Mouse (Mus musculus) CD4-positive helper T cell, adult 2 months (primary cell): Measurements from ENCODE around the gene Gng2.
"Not testable (repeated sequence)": the region's sequence is repeated elsewhere in the genome, so short reads cannot be mapped to it uniquely, and the experiment has no call there.

Experiments used
- DNase-seq: peaks from one replicate; pipeline ENCODE4 v3.0.0-alpha.2; 2012; ENCODE audit warnings: low read depth, missing footprints, low spot score

The Gng2 gene

DNA sequence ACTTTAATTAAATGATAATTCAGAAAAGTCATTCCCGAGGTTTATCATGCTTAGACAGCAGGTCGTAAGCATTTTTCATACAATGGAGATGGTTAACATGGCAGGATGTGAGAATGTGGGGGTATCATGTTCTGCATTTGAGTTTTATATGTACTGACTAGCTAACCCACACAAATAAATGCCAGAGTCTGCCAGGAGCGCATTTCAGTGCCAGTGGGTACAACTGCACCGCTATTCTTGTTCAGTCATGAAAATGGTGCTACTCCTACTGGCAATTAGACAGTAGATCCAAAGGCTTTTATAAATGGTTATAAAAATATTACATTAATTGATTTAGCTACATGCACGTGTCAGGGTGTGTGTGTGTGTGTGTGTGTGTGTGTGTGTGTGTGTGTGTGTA lies 38.9 kb downstream of the Gng2 start:
- no peak for DNase-seq

DNA sequence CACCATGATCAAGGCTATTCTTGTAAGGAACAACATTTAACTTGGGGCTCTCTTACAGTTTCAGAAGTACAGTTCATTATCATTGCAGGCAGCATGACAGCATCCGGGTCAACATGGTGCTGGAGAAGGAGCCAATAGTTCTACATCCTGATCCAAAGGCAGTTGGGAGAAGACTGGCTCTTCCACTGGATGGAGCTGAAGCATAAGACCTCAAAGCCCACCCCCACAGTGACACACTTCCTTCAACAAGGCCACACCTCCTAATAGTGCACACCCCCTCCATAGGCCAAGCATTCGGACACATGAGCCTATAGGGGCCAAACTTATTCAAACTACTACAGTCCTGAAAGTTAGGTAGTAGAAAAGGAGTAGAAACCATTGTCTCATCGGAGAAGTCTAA lies 42.3 kb downstream of the Gng2 start:
- no peak for DNase-seq

DNA sequence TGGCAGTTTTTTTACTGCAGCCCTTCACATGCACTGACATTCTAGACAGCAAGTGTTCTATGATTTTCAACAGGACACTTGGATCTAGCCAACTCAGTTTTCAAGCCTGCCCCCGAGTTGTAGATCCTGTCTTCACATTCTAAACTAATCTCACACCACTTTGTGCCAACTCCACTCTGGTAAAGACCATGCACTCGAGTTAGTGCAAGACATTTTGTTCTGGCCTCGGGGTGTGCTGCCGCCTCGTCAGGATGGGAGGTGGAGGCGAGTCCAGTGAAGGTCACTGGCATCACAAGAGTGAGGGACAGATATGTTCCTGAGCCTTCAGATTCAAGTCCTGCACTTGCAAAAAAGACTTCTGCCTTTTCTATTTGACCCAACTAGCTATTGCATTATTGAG lies 44.1 kb downstream of the Gng2 start:
- no peak for DNase-seq

DNA sequence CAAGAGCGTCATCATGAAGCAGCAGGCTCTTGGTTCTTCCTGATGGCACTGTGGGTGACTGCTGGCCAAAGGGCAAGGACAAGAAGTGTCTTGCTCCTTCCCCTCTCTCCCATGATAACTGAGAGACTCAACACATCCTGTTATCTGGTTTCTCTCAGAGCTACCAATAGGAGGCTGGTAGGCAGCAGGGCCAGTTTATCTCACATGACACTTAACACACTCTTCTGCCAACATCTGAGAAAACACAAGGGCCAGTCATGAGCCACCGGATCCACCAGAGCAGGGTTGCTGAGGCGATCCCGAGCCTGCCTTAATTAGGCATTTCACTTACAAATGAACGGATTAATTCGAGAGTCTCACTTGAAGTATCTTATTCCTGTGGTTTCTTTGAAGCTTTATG lies 49.5 kb downstream of the Gng2 start:
- DNase-seq: no peak

DNA sequence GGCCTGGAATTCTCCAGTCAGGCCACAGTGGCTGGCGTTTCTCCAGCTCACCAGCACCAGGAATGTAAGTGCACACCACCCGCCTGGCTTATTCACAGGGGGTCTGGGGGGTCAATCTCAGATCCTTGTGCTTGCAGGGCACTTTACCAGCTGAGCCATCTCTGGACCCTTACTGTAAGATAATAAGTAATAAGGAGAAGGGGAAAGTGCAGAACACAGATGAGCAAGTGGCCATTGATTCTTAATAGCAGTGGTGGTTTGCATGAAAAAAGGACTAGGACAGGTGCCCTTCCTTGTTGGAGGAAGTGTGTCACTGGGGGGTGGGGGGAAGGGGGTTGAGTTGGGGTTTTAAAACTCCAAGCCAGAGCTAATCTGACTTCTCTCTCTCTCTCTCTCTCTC lies 50.3 kb downstream of the Gng2 start:
- DNase-seq: no peak

DNA sequence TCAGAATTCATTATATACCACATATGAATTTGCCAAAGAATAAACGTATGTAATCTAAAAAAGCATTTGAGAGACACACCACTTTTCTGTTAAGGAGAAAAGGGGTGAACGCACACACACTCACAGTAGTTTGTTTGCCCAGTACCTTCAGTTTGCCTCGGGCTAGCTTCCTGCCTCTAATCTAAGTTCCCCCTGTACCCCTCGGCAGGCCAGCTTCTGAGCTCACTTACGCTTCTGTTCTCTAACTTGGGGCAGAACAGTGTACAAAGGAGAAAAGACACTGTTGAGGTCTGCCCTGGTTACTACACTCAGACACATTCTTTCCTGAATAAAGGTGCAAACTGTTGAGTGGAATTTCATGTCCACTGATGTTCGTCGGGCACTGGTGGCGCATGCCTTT lies 51.1 kb downstream of the Gng2 start:
- no peak for DNase-seq

DNA sequence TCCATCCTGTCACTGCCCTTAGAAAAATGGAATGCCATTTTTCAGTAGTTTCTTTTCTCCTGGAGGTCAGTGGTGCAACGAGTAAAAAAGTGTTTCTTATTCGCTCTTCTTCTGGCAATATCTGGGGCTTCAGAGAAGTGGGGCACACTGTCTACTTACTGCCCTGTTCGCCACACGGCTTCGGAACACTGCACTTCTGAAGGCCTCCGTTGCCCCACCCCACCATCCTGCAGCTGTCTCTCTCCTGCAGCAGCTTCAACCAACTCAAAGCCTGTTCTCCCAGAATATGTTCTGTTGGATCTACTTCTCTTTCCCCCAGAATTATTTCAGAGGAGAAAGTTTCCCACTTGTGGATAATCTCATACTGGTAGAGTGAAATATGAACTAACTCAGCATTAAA lies 52.3 kb downstream of the Gng2 start:
- no peak for DNase-seq

DNA sequence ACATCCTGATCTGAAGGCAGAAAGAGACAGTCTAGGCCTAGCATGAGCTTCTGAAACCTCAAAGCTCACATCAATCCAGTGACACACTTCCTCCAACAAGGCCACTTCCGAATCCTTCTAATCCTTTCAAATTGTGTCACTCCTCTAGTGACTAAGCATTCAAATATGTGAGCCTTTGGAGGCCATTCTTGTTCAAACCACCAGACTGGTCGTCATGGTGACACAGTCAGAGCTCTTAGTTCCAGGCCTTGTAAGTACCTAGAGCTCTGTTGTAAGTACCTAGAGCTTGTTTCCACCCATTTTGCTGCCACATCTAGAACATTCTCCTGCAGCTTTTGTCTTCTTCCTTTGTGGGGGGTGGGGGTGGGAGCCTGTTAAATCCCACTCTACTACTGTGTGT lies 53.3 kb downstream of the Gng2 start:
- no peak for DNase-seq

DNA sequence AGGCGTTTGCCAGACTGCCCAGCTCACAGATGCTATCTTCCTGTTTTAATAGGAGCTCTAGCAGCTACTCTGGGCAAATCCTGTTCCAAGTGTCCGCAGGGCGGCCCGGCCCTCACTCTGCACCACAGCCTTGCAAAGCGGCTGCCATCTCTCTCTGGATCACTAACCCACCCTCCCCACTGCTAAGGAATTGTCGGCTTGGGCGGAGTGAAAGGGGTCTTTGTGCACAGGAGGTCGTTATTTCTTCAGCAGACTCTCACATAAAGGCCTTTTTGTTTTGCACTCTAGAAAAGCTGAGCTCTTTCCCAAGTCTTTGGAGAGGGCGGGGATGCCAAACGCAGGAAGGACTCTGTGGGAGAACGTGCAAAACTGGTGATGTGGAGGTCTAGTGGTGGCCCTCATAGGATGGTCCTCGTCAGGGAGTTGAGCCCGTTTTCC lies 57.2 kb downstream of the Gng2 start:
- no peak for DNase-seq

DNA sequence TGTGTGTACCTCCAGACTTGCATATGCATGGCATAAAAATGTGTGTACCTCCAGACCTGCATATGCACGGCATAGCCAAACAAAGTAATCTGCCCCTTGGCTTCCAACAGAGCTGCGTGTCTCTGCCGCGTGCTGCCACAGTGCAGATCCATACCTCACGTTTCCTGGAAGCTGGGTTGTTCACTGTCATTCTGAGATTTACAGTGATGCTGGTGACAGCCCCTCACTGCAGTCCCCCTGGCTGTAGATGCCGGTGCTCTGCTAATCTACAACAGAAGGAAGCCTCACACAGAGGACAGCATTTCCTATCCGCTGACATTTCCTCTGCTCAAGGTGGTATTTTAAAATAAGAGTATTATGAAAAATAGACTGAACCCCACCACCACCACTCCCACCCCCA lies 57.6 kb downstream of the Gng2 start:
- no peak for DNase-seq

DNA sequence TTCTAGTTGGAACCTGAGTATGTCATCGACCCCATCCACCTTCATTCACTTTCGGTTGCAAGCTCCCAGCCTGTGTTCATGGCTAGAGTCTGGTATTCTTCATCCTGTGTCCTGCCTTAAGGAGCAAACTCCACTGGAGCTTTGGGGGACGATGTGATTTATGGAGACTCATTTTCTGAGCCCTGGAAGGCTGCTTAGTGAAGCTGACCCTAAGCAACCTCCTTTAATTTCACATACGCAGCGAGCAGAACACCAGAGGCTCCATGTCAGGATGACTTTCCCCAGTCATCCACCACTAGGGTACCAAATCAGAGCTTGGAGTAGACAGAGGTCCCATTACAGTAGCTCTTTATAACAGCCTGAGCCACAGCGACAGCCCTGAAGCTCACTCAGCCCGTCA lies 59.9 kb downstream of the Gng2 start:
- DNase-seq: no peak

DNA sequence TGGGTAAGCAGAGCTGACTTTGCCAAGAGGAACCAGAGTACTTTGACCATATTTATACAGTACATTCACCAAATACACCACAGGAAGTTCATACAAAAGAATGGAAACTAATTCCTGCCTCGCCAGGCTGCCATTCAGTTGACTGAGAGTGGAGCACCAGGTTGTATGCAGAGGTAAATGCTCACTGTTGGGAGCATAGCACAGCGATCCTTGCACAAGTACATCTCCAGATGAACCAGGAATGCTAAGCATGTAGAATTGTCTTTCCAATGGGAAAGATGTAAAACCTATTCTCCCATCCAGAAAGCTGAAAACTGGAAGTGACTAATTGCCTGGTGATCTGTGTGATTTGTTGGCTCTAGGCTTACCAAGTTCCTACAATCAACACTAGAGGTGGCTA lies 61.1 kb downstream of the Gng2 start:
- DNase-seq: no peak

DNA sequence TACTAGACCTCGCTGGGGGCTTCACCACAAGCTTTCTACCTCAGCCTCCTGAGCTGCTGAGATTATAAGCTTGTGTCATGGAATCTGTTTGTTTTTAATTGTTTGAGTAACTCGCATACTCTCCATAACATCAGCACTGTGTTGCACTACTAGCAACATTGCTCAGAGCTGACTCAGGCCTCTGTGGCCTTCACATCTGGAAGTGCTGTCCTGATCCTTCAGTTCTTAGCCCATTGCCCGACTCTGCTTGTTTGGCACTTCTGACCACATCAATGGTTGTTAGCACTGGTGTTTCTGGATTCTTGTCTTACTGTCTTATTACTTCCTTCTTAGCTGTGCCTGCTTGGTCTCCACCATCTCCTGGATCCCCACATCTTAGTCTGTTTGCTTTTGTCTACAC lies 64.5 kb downstream of the Gng2 start:
- no peak for DNase-seq

DNA sequence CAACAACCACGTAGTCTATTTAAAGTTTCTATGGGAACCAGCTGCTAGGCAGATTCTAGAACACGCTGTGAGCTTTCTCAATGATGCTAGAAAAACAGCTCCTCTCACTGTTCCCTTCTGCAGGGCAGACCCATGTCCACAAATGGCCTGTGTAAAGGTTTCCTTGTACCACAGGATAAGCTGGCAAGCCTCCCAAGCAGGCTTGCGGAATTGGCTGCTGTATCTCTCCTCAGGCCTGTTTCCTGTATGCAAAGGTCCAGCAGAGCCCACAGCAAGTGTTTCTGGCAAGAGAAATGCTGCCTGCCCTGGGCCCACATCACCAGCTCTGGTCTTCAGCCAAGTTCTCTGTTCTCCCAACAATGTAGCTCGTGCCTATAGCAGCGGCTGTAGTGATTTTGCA lies 71.8 kb downstream of the Gng2 start:
- no peak for DNase-seq

DNA sequence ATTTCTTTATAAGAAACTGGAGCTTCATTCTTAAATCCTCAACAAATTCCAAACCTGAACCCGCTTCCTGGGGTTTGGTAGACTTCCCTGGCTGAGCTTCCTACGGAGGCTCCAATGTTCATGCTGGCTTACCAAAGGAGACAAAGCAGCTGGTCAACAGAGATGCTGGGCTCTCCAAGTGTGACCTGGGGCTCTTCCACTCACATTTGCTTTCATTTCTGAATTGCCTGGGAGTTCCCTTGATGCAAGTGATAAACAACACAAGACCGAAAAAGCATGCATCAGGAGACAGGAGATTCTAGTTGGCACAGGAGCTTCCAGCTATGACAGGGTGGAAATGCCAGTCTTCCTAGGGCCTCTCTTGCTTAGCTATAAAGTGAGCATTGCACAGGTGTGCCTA lies 72.6 kb downstream of the Gng2 start:
- DNase-seq: no peak

DNA sequence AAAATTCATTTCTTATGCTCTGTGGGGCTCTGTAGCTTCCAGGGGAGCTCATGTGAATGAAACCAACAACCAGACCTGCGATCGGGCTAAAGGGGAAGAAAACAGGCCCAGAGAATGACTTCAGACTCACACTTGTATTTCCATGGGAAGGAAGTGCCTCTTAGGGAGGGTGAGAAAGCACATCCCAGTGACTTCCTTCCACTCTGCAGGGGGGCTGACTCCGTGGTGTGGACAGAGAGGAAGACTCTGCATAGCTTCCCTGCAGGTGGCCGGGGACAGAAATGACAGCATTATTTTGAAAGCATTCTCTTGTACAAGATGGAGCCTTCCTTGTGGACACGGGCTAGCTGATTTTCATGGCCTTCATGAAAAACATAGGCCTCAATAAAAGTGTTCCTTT lies 73.4 kb downstream of the Gng2 start:
- no peak for DNase-seq

DNA sequence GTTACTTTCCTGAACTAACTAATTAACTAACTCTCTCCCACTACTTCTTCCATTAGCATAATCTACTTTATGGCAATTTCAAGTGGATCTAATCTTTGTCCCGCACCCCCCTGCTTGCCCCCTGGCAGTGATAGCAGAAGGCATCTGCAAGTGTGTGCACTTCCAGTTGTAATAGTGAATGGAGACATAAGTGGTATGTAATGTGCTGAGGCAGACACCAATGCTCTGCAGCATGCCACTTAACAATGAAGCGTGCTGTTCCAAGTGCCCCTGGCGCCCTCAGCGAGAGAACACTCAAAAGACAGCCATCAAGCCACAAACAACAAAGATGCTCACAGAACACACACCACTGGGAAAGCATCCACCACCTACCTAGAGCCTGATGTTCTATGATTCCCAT lies 76.9 kb downstream of the Gng2 start:
- DNase-seq: no peak

DNA sequence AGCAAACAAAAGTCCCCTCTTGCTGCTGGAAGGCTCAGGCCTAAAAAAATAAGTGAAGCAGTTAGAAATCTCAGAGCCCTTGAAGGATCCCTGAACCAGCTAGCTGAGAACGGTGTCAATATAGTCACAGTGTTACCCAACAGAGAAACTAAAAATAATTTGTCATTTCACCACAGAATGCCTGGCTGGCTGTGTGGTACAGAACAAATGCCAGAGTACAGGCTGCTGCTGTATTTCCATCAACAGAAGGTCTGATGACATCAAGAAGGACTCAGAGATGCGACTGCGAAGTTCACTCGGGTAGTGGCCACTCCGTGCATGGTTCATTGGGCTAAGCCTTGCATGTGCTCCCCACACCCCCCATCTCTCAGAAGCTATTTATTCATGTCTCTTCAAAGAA lies 89.9 kb downstream of the Gng2 start:
- no peak for DNase-seq

DNA sequence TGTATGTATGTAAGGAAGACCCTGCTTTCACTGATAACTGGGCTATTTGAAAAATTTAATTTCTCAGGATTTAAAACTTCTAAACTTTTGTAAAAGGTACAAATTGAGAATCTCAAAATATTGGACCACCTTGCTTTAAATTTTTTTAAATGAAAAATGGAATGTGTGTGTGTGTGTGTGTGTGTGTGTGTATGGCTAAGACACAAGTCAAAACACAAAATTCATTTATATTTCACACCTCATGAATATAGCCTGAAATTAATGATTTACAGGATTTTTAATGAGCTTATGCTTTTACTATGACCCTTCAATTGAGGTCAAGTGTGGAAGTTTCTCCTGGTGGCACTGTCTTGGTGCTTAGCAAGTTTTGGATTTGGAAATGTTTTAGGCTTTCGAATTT lies 93.0 kb downstream of the Gng2 start:
- not testable (repeated sequence) for DNase-seq

DNA sequence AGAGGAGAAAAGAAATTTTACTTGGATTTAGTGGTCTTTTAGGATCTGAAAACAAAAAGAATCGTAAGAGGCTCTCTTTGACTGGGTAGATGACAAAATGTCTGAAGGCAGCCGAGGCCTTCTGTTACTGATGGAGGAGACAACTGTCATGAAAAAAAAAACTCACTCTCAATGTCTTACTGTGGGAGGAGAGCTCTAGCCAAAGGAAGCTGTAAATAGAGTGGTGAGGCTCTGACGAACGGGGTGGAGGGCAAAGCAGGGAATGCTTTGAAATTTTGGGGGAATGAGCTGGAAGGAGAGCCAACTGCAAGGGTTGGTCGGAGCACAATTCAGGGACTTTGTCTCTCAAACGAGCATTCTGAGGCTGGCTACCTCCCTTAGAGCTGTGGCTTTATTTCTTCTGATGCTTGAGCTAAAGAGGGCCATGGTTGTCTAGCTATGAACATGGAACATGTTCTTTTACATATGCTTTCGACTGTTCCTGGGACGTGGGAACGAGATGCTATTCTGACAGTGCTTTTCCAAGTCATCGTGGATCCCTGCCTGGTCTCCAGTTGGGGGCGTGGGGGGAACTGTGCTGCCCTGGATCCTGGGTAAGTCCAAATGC lies 103.1 kb downstream of the Gng2 start:
- DNase-seq: no peak

DNA sequence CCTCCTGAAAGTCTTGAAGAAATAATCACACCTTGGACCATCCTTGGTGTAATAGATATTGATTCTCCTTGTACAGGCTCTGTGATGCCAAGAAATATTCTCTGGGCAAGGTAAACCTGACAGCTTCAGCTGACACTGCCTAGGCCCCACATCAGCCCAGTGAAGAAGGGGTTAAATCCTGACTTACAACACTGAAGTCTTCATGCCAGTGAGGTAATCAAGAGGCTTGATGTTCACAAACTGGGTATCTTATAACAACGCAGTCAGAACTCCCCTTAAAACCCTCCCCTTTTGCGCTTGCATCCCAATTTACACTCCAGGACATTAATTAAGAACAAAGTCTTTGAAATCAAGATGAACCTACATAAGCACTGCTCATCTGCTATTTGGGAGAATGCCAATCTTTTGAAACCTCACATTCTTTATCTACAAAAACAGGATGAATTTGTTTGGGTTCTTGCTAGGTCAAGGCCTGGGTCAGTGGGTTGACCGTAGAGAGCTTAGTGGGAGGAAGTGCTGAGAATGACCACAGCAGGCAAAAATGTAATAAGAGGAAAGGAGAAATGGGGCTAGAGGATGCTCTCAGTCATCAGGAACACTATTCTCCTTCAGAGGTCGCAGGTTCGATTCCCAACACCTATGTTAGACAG lies 110.0 kb downstream of the Gng2 start:
- no peak for DNase-seq

DNA sequence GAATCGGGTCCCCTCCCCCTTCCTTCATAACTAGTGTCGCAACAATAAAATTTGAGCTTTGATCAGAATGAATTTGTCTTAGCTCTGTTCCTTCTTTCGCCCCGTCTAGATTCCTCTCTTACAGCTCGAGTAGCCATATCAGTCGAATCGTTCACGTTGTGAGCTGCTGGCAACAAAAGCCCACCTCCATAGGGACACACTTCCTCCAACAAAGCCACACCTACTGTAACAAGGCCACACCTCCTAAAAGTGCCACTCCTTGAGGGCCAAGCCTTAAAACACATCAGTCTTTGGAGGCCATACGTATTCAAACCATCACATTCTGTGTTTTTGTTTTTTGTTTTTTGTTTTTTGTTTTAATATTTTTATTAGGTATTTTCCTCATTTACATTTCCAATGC lies 112.3 kb downstream of the Gng2 start:
- not testable (repeated sequence) for DNase-seq

DNA sequence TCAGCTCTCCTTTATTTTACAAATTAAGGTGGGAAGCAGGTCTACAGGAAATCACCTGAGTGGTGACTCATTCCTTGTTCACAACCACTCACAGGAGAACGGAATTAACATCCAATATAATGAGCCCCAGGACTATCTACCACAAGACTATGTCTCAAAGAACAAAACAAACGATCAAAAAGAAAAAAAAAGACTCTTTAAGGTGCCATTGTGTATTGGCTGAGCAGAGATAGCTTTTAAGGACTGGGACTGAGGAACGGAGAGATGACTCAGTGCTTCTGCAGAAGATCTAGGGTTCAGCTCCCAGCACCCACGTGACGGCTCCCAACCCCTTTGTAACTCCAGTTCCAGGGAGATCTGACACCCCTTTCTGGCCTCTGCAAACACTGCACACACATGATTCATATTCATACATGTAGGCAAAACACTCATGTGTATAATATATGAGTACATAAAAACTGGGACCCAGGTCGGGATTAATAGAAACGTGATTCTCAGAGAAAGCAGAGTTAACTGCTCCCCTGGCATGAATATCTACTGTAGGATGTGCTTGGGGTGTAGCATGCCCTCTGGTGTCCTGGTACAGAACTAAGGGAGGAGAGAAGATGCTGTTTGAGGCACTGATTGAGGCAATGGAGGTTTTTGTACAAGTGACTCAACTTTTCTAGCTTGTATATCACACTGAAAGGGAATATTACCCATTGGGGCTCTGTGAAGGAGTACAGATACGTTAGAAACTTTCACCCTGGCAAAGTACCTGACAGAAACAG lies 115.9 kb downstream of the Gng2 start:
- no peak for DNase-seq
